Mouse (Mus musculus) monocyte, adult 5-6 weeks (primary cell): ENCODE measurements around the gene Nfia. TPM values are rescaled to one million over a fixed set of nuclear protein-coding genes. Genes with fewer than 3 reads are reported as not detected.

Experiments used
- ATAC-seq: fragments of 153-309, 156-312 bp; replicated peaks from 2 replicates; pipeline ENCODE4 v1.8.0; 2017; ENCODE audit warnings: mild to moderate bottlenecking; ENCODE audit not compliant: low TSS enrichment, insufficient number of reproducible peaks, severe bottlenecking, poor library complexity, low FRiP score
- total RNA-seq: library from RNA; stranded (forward); fragments of 200-1000, 200-491, 200-594 nt; gene quantifications from 3 replicates; pipeline ENCODE4 v1.2.3, GENCODE M21; 2017

Nfia gene
- total RNA-seq, 1 experiment from 2014 or later: 0.67 TPM

DNA sequence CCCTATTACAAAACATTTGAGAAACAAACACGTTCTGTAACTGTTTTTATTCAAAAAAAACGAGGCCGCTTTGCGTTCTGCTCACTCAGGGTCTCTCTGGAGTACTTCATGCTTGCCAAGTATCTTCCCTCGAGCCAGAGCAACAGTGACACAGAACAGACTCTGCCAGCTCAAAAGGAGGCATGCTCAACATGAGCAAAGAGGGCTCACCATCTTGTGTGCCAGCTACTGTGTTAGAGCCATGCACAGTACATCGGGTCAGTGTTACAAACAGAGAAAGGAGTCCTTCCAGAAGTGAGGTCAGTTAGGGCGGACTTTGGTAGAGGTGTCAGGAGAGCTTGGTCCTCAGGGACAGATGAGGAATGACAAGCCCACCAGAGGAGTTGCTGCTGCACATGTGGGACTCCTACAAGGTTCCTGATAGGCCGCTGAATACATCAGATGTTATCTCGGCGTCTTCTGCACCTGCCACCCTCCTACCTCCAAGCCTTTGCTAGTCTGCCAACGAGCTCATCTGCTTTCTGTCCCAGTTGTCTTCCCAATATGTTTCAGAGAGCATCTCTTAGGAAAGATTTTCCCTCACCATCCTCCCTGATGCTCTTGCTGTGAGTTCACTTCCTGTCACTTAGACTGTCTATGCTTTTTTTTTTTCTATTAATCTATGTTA, 224.8 kb downstream of the Nfia start:
- no peak for ATAC-seq

DNA sequence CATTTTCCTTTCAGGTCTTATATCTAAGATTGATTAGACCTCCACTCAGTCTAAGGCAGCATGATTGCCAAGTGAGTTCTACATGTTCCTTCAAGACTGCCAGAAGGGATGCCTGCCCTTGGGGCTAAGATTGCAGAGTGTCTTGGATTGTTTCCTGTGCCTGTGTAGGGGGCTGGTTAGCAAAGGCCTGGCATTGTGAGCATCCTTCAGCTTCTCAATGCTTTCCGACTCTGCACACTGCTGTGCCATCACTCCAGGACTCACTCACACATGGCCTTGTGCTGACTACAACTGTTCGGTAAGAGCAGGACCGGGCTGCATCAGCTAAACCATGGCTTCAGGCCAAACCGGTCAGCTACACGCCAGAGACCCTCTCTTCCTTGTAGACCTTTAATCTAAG, 229.7 kb downstream of the Nfia start:
- ATAC-seq: no peak

DNA sequence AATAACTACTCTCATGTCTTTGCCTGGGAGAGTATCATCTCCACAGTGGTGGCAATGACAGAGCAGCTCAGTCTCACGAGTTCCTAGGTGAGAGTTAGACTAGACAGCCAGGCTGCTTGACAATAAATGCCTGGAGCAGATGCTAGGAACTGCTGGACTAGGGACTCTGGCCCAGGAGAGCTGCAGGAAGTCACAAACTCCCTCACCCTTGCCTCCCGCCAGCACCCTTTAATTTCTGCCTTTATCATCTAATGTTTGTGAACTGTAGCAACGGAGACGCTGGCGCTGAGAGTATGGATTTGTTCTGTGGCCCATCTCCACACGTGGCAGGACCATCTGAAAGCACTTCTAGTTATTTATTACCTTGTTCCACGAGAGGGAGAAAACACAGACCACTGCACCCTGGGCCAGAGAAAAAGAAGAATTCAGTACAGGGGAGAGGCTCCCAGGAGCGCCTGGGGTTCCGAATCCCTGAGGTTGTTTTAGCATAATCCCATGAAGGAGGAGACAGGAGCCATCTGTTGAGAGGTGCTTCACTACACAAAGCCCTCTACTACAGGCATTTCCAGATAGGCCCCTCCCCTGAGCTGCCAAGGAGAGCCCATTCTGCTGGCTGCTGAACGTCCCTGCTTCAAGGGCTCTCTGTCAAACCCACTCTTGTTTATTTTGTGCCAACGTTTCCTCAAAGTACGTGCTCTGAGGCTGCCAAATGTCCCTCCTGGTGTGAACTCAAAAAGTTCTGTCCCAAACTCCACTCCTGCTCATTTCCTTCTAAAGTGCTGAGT, 231.0 kb downstream of the Nfia start:
- ATAC-seq: no peak

DNA sequence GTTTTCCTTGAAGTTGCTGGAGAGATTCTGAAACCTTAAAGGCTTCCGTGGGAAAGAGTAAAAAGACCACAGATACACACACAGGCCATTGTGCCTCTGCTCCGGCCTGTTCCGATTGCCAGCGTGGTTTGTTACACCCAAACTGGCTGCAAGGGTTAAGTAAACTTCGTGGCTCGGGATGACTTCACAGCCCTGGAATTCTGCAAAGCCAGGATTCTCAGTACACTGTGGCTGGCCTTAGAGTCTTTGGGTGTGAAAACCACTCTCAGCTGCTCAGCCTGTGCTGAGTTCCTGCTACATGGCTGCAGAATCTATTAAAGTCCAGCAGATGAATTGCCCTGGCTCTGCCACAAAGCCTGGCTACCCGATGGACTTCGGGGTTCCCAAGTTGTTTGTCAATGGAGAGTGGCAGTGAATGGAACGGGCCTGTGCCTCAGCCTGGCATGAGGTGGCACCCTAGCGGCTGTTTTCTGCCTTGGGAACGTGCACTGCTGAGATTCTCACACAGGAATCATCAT, 231.6 kb downstream of the Nfia start:
- no peak for ATAC-seq

DNA sequence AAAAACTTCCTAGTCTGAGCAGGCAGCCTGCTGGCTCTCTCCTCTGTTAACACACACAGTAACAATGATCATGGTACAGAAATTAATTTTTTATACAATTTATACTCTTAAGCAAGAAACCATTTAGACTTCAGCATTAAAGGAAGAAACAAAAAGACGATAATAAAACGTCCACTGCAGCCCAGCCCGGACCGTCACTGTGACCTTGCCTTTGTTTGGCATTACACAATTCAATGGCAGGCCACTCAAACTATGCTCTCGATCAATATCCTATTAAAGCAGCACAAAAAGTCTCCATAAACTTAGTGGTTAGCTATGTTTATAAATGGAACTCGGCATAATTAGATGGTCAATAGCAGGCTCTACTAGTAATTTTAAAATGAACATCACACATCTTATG, 232.5 kb downstream of the Nfia start:
- ATAC-seq: no peak

DNA sequence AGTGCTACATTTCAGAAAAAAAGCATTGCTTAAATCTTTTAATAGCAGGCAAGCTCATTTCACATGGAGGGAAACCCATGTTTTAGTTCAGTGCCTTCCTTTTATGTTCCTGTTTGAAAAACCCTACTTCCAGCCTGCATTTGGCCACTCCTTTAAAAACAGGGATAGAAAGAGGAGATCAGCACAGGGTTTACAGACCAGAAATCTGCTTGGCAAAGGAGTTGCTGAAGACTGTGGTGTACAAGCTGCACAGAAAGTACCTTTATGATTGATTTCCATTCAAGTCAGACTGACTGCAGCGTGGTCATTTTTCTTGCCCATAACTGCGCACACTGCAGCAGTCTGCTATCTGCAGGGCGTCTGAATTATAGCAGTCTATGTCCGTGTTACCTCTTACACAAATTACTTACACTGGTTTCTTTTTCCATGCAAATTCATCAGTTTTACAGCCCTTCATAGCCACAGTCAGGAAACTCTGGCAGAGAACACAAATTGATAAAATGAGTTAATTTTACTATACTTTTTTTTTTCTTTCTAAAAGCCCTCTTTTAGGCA, 236.4 kb downstream of the Nfia start:
- ATAC-seq: no peak

DNA sequence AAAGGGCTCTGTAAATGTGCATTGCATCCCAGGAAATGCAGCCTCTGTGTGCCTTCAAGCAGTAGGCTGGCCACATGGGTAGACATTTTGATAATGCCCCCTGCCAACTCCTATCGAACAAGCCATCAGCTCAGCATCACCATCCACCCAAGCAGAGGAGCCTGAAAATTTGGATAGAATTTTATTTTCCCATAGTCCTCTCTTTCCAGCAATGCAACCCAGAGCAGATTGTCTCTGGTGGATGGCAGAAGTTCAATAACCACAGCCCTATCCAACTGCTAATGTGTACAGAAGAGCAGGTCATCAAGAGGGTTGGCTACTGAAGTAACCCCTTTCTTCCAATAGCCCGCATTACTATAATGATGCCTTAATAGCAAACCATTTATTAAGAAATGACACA, 237.4 kb downstream of the Nfia start:
- no peak for ATAC-seq

DNA sequence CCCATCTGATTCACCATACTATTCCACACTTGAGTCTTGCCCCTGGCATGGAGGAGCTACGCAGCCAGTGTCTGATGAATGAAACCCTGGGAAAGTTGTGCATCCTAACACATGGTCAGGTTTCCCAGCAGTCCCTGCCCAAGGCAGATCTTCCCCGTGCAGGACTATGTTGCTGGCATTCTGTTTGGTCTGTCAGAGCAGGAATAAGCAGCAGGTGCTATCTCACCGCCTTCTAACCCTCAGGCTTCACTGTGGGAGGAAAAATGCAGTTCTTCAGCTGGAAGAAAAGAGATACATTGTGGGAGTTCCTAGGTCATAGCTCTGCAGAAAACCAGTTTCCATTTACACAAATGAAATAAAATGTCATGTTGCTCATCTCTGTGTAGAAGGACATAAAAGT, 247.3 kb downstream of the Nfia start:
- ATAC-seq: no peak

DNA sequence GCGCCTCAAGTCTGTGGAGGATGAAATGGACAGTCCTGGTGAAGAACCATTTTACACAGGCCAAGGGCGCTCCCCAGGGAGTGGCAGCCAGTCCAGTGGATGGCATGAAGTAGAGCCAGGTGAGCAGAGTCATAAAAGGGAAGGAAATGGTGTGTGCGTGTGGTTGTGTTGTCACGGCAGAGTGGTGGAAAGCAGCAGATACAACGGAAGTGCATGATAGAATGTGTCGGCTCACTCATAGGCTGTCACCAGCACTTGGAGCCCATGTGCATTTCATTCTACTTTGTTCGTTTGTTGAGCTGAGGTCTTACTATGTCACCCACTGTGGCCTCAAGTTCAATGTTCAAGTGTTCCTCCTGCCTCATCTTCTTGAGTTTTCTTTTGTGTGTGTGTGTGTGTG, 248.3 kb downstream of the Nfia start:
- ATAC-seq: no peak

DNA sequence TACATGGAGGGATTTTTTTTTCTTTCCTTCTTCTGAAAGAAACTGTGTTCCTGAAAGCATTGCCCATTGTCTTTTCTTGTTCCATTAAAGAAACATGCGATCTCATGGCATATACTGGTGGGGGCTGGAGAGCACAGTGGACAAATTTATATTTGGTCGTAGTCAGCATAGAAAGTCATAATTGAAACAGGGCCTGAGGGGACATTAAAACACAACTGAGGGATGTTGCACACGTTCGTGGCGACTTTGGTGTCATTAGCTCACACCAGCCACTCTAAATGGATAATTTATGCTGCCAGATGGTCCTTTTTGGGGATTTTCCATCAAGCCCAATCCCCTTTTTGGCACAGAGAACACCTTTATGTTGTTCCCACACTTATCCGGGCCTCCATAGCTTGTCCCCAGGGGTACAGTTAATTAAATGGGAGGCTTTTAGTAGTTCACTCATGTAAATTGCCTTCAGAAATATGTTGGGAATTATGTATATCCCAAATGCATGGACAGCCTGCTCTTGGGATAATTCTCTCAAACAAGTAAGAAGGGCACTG, 250.8 kb downstream of the Nfia start:
- ATAC-seq: no peak

DNA sequence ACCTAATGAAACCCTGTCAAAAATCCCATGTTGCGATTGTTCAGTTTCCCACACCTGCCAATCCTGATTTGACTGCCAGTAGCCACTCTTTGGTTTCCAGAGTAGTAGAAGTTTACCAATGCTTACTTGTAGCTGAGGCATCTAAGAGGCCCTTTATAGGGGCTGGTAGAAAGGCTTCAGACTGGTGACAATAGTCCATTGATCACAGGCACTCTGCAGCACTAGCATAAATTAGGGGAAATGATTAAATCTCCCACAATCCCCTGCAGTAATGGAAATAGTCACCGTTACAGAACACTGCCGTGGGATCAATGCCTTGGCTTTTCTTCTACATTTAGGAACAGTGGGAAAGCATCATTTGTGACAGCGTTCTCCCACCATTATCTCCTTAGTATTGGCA, 254.9 kb downstream of the Nfia start:
- no peak for ATAC-seq

DNA sequence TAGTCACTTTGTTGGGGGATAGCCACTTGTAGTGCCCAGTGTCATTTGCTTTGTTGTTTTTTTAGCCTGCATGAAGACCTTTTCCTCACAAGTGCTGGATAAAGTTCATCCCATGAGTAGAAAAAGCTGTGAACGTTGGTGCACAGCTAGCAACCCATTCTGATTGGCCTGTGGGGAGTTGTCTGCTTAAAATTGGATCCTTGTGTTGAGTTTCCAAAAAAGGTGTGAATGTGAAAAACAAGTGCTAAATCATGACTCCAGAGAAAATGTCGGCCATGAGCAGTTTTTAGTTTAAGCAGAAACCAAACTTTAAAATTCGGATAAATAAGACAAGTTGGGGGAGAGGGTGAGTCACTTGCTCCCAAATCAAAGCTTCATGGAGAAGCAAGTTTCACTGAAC, 259.3 kb downstream of the Nfia start:
- no peak for ATAC-seq

DNA sequence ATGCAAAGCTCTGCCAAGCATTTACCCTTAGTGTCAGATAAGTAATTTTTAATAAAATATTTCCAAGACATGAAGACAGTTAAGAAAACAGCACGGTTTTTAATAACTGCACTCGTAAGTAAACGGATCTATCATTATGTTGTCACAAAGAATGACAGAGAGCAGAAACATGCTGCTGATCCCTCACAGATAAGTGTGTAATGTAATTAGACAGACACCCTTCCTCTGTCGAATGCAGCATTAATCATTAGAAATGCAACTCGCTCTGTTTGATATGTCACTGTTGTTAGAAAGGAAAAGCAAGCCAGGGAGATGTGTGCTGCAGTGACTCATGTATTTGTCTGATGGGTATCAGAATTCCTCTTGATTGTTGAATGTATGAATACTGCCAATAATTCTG, 259.8 kb downstream of the Nfia start:
- ATAC-seq: no peak

DNA sequence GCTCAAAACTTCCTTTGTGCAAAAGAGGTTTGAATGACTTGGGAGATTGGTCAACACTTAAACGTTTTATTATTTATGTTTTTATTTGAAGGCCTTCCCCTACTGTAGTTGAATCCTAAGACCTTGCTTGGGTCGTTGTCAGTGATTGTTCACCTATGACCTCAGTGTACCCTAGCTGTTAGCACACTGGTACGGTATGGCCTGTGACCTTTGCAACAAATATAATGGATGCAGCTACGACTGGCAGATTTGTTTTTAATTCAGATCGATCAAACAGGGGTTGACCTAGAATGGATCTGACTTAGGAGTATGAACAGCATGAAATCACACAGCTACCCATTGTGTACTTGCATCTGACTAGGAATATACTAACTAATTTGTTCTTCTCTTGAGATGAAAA, 266.6 kb downstream of the Nfia start:
- no peak for ATAC-seq

DNA sequence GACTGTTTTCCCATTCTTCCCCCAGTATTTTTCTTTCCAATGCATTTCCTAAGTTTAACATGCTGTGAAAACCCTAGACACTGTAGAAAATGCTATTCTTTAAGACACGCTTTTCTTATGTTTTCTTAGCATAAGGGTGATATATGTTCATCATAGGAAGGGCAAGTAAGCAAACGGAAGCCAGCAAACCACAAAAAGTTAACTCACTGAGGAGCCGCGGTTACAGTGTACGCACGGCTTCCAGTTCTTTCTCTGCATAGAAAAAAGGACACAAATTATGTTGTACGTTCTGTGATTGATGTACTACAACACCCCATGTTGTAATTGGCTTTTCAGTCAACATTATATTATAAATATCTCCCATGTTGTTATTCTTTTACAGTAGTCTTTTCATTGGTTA, 267.6 kb downstream of the Nfia start:
- ATAC-seq: 0 out of 2 replicates have a peak, but pooled peaks have one; percentile 27

DNA sequence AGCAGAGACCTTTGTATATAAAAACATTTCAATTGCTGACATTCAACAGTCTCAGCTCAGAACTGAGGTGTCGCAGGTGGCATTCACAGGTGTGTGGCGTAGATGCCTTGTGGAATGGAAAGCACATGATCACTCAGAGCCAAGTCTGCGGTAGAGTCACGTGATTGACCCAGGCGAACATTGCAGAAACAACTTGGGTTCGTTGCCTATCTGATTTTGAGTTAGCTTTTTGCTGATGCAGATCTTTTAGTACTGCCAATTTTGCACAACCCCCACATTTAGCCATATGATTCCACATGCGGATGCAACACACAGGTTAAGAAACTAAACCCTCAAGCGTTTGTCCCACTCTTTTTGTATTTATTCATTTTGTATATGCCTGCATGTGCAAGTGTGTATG, 272.1 kb downstream of the Nfia start:
- no peak for ATAC-seq

DNA sequence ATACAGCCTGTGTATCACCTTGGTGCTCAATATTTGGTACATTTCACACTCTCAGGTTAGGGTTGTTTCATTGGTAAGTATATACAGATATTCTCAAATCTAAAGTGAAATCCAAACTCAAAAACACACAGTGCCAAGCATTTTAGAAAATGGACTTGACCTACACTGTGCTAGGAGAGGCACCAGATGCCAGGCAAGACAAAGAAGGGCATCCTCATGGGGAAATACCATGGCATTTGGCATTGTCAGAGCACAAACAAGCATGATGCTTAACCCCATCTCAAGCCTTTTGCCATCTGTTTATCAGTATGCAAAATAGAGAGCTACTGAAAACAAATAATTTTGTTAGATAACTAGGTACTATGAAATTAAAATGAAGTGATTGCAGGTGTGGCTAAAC, 274.8 kb downstream of the Nfia start:
- ATAC-seq: no peak

DNA sequence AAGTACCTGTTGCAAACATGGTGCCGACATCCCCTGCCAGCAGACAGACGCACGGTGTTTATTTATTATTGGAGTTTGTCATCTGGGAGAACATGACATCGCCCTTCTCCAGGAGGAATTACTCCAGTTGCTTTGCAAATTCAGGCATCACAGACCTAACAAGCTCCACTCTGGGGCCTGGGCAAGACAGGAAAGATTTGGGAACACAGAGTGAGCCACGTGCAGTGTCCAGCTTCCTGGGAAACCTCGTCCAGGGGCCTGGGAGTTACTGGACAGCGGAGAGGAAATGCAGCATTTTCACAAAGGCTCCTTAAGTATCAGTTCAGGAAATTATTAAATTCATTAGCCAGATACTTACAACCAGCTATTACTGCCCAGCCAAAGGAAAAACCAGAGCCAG, 277.1 kb downstream of the Nfia start:
- no peak for ATAC-seq

DNA sequence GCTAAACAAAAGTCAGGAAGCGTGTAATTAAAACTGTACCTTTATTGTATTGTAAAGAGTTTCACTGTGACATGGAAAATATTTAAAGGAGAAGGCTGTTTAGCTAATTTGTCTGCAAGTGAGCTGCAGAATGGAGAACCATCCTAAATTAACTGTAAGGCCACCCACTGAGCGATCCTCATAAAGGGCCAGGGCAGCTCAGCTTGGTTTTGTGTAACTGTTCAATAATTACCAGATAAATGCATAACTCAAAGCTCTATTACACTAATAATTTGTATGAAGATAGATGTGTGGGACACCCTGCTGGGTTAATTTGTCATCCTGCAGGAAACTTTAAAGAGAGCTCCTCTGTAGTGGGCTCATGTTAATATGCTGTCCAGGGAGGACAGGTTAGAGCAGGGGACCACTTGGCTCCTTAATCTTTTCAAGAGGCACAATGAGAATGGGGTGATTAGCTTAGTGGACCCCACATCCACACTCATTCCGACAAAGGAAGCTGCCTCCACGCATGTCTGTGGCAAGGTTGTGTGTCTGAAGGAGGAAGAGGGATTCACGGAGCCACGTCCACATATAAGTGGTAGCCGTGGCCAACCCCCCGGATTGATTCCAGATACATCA, 277.6 kb downstream of the Nfia start:
- ATAC-seq: no peak
